Mouse (Mus musculus) hindbrain, embryonic 12.5 days (tissue): ENCODE data around the gene Ifi27. TPM values are rescaled to one million over a fixed set of nuclear protein-coding genes. Genes with fewer than 3 reads are reported as not detected.
"Not testable (repeated sequence)": the region's sequence is repeated elsewhere in the genome, so short reads cannot be mapped to it uniquely, and the experiment has no call there.

Experiments
- ATAC-seq: fragments of 200-750 bp; cut with Nextera tagmentation; 2 replicates; pipeline ENCODE4 v1.8.0; 2017; ENCODE audit warnings: moderate TSS enrichment; ENCODE audit not compliant: low FRiP score
- H3K27ac ChIP-seq: fragments of 300-500 bp; sonication (generic); 2 replicates; pipeline ENCODE4 v1.5.1; 2016; ENCODE audit warnings: mild to moderate bottlenecking
- H3K27me3 ChIP-seq: fragments of 300-500 bp; sonication (generic); 2 replicates; pipeline ENCODE4 v1.6.1; 2016; ENCODE audit warnings: mild to moderate bottlenecking
- H3K36me3 ChIP-seq: fragments of 300-500 bp; sonication (generic); 2 replicates; pipeline ENCODE4 v1.6.1; 2016; ENCODE audit warnings: mild to moderate bottlenecking
- H3K4me1 ChIP-seq: fragments of 300-500 bp; sonication (generic); 2 replicates; pipeline ENCODE4 v1.6.1; 2016
- H3K4me2 ChIP-seq: fragments of 300-500 bp; sonication (generic); replicated peaks from 2 replicates; pipeline ENCODE4 v1.6.1; 2016; ENCODE audit warnings: mild to moderate bottlenecking
- H3K4me3 ChIP-seq: fragments of 300-500 bp; sonication (generic); 2 replicates; pipeline ENCODE4 v1.5.1; 2016; ENCODE audit warnings: mild to moderate bottlenecking
- H3K9ac ChIP-seq: fragments of 300-500 bp; sonication (generic); 2 replicates; pipeline ENCODE4 v1.6.1; 2016; ENCODE audit warnings: mild to moderate bottlenecking, moderate library complexity
- H3K9me3 ChIP-seq: fragments of 300-500 bp; sonication (generic); replicated peaks from 2 replicates; pipeline ENCODE4 v1.6.1; 2016; ENCODE audit warnings: mild to moderate bottlenecking
- WGBS: fragments of 180-500 bp; shearing (Covaris S2); methylation state at CpG from one replicate; pipeline ENCODE4 v1.1.7; 2016; 5-methylcytosine and 5-hydroxymethylcytosine counted together
- polyA plus RNA-seq: library from polyadenylated mRNA; unstranded; fragments of >200 nt; fragmentation: Nextera tagmentation; extraction: Ambion mirVana; gene quantifications from 2 replicates; pipeline ENCODE4 v1.2.1, GENCODE M21; 2016

Gene Ifi27
- polyA plus RNA-seq, 1 experiment from 2014 or later = 9.2 TPM

DNA sequence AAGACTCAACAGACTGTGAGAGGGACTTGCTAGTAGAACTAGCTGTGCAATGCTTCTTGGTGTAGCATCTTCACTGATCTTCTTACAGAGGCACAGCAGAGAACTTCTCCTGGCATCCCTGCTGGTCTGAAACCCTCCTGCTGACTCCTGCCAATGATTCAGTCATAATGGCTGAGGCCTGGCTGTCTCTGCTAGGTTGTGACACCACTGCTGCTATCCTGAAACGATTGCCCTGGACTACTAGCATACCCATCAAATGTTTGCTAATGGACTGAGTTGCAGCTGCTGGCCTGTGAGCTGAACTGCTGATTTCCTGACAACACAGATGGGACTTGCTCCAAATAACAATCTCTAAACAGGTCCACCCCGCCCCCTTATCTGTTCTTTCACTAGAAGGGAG lies 40.5 kb downstream of the Ifi27 start:
- H3K9ac ChIP-seq = no peak overlapping the region
- H3K4me1 ChIP-seq = no peaks in the 10 kb centered on the region
- no peak overlapping the region for H3K27ac ChIP-seq
- H3K27me3 ChIP-seq = no peaks in the 10 kb centered on the region
- no peaks in the 10 kb centered on the region for H3K36me3 ChIP-seq
- no peak for ATAC-seq
- 53% methylated on average over 2 of the region's 2 CpGs for WGBS
- no peak overlapping the region for H3K4me2 ChIP-seq
- no peaks in the 10 kb centered on the region for H3K9me3 ChIP-seq
- H3K4me3 ChIP-seq = no peak overlapping the region

DNA sequence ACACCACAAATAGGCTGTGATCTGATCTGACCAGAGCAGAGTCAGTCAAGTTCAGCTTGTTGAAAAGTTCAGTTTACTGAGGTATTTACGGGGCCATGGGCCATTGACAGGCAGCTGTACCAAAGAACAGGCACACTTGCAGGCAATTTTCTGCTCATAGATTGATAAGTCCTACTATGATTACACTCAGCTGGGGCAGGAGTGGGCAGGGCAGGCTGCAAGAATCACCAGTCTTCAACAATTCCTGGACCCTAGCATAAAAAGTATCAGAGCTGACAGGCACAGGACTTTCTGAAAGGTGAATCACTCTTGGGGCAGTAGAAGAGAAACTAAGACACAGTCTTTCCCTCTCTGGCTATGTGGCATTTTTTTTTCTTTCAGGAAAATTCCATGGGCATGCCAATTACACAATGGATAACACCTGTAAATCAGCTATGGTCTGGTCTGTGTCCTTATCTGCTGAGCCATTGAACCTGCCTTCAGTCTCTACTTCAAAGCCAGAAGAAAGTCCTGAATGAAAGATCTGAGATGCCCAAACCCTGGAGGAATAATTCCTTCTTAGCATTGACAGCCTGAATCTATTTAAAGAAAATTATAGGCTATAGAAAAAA lies 42.9 kb downstream of the Ifi27 start:
- no peaks in the 10 kb centered on the region for H3K4me1 ChIP-seq
- no peak overlapping the region for H3K4me3 ChIP-seq
- no peak for ATAC-seq
- no peaks in the 10 kb centered on the region for H3K9me3 ChIP-seq
- H3K36me3 ChIP-seq = no peaks in the 10 kb centered on the region
- H3K27ac ChIP-seq = no peak overlapping the region
- no peak overlapping the region for H3K4me2 ChIP-seq
- WGBS = 87% methylated on average over 1 of the region's 1 CpGs
- no peaks in the 10 kb centered on the region for H3K27me3 ChIP-seq
- H3K9ac ChIP-seq = no peak overlapping the region

DNA sequence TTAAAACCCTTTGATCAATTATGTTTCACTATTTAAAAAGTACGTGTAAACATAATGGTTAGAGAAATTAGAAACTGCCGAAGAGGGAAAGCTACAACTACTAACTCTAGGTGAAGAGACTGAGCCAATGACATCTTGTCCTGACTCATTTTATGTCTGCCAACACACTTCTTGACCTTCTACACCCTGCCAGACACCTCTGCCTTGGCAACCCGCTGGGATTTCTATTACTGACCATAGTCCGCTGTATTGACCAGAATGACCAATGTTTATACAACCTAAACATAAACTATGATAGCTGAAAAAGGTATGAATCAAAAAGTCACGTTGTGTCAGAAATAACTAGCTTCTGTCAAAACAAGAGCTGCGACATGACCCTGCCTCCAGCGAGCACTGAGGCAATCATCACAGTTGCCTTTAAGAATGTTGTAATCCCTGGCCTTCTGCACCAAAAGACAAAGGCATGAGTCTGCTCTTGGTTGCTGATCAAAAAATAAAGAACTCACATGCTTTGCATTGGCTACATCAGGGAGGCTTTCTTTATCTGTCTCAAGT lies 43.5 kb downstream of the Ifi27 start:
- H3K9me3 ChIP-seq = no peaks in the 10 kb centered on the region
- no peak overlapping the region for H3K4me2 ChIP-seq
- no peaks in the 10 kb centered on the region for H3K27me3 ChIP-seq
- H3K9ac ChIP-seq = no peak overlapping the region
- H3K27ac ChIP-seq = no peak overlapping the region
- H3K36me3 ChIP-seq = no peaks in the 10 kb centered on the region
- ATAC-seq = no peak
- H3K4me3 ChIP-seq = no peak overlapping the region
- H3K4me1 ChIP-seq = no peaks in the 10 kb centered on the region
- 72% methylated on average over 7 of the region's 7 CpGs for WGBS

DNA sequence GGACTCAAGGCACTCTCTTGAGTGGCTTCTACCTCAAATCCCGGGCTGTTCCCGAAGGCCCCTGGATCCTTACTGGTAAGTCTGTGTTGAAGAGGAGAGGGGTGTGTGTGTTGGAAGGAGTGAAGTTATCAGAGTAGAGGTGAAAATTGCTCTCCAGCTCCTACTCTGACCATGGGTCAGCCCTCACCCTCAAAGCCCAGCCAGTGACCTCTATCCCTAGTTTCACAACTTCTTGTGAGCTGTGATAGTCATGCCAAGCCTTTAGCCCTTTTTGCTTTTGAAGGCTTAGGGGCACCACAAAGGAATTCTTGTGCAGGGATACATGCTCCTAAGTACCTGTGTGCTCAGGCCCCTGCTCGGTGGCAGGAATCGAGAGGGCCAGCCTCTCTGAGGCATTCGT lies 47.7 kb downstream of the Ifi27 start:
- no peaks in the 10 kb centered on the region for H3K9me3 ChIP-seq
- no peaks in the 10 kb centered on the region for H3K36me3 ChIP-seq
- H3K4me1 ChIP-seq = no peaks in the 10 kb centered on the region
- no peak overlapping the region for H3K27ac ChIP-seq
- no peak overlapping the region for H3K4me2 ChIP-seq
- WGBS = 79% methylated on average over 5 of the region's 5 CpGs
- H3K4me3 ChIP-seq = no peak overlapping the region
- H3K27me3 ChIP-seq = no peaks in the 10 kb centered on the region
- H3K9ac ChIP-seq = no peak overlapping the region
- no peak for ATAC-seq

DNA sequence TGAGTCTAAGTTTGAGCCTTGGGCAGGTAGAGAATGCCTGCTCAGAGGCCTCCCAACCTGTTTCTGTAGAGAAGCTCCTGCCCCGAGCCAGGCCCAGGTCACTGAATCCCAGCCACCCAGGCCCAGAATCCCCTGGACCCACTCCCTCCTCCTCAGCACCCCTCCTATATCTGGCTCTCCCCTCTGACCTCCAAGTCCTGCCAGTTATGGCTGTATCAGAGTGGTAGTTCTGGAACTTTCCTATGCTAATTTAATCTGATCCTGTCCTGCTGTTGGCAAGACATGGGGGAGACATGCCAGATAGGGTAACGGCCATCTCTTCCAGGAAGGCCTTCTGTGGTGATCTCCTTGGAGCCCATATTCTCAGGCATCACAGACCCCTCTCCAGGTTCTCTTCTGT lies 48.8 kb downstream of the Ifi27 start:
- H3K4me3 ChIP-seq = no peak overlapping the region
- H3K4me2 ChIP-seq = no peak overlapping the region
- H3K9me3 ChIP-seq = no peaks in the 10 kb centered on the region
- no peaks in the 10 kb centered on the region for H3K4me1 ChIP-seq
- no peak for ATAC-seq
- H3K9ac ChIP-seq = no peak overlapping the region
- H3K36me3 ChIP-seq = no peaks in the 10 kb centered on the region
- H3K27ac ChIP-seq = no peak overlapping the region
- 72% methylated on average over 2 of the region's 2 CpGs for WGBS
- no peaks in the 10 kb centered on the region for H3K27me3 ChIP-seq

DNA sequence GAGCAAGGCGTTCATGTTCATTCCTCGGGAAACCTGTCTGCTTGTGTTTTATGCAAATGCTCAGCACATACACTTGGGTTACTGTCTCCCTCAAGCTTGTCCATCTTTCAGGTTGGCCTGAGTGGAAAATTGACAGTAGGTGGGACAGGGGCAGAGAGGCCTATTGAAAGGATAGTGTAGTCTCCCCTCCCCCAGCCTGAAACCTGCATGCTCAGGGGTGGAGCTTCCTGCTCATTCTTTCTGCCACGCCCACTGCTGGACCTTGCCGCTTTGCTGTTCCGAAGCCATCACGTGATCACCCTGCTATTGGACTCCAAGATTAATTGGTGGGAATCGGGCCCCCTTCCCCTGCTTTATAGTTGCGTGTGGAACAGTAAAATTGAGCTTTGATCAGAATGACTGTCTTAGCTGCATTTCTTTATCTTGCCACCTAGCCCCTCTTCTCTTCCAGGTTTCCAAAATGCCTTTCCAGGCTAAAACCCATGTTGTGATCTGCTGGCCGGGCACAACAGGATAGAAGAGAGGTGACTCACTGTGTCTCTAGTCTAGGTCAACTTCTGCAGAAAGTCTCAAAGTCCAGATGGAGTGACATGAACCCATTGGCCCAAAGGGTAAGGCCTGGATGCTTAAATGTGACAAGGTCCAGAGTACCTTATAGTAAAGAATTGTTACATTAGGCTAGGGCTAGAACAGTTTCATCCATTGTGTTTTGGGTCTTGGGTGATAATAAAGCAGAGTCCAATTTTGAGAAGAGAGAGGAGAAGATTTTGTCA lies 50.4 kb downstream of the Ifi27 start:
- not testable (repeated sequence) for H3K27ac ChIP-seq, H3K4me3 ChIP-seq, H3K36me3 ChIP-seq, H3K9me3 ChIP-seq, H3K9ac ChIP-seq, ATAC-seq, H3K4me2 ChIP-seq, H3K27me3 ChIP-seq, H3K4me1 ChIP-seq
- 70% methylated on average over 9 of the region's 9 CpGs for WGBS

DNA sequence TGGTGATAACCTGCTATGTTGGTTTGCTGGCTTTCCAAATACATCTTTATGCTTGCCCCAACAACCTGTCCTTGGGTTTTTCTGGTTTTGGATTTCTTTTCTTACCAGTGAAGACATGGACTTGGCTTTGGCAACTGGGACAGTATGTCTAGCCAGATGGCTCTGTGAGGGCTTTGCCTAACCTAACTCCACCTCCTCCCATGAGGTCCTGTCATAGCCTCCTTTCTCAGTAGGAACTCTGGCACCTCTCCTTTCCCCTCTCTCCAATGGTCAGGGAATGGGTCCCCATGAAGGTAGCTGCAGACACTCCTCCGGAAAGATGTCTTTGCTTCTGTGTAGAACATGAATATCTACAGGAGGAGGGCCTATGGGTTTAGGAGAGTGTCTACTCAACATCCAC lies 52.7 kb downstream of the Ifi27 start:
- Histone ChIP-seq H3K27ac (no peak overlapping the region), H3K36me3 (no peaks in the 10 kb centered on the region), H3K4me3 (no peak overlapping the region), H3K9me3 (no peaks in the 10 kb centered on the region), H3K27me3 (no peaks in the 10 kb centered on the region), H3K9ac (no peak overlapping the region), H3K4me1 (no peaks in the 10 kb centered on the region), H3K4me2 (no peak overlapping the region)
- 75% methylated on average over 1 of the region's 1 CpGs for WGBS
- ATAC-seq = no peak

DNA sequence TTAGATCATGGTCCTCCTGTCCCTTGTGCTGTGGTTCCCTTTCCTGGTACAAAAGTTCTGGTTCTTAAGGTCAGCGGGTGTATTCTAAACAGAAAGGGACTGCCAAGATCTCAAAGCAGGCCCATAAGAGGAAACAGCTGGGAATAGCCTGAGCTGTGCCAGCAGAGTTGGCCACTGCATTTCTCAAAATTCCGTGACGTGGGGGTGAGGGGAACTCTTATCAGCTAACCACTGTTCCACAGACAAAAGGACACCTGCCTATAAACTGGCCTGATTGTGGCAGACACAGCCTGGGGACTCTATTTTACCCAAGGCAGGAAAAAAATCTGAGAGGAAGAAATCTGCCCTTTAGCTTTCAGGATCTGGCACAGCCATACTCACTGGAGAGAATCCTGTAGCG lies 53.3 kb downstream of the Ifi27 start:
- Histone ChIP-seq H3K27ac (no peak overlapping the region), H3K27me3 (no peaks in the 10 kb centered on the region), H3K9me3 (no peaks in the 10 kb centered on the region), H3K36me3 (no peaks in the 10 kb centered on the region), H3K4me3 (no peak overlapping the region), H3K9ac (no peak overlapping the region), H3K4me1 (no peaks in the 10 kb centered on the region), H3K4me2 (no peak overlapping the region)
- no peak for ATAC-seq
- WGBS = 84% methylated on average over 4 of the region's 4 CpGs

DNA sequence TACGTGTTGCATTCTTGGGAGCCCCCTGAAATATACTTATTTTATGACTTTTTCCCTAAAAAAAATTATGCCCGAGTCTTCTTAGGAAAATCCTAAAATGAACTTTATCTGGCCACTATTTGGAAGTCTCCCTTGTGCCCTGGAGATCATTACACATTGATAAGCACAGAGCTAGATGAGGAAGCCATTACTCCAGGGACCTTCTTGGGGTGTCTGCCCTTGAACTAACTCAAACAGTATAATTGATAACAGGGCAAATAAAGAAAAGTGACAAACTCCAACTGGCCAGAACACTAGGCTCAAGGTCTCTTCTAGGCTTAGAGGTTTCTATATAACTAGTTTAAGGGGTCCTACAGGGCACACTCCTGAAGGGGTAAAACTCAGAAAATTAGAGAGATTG lies 53.7 kb downstream of the Ifi27 start:
- no peaks in the 10 kb centered on the region for H3K4me1 ChIP-seq
- H3K27me3 ChIP-seq = no peaks in the 10 kb centered on the region
- H3K27ac ChIP-seq = no peak overlapping the region
- H3K9me3 ChIP-seq = no peaks in the 10 kb centered on the region
- H3K4me3 ChIP-seq = no peak overlapping the region
- H3K9ac ChIP-seq = no peak overlapping the region
- WGBS = 76% methylated on average over 2 of the region's 2 CpGs
- no peak overlapping the region for H3K4me2 ChIP-seq
- no peaks in the 10 kb centered on the region for H3K36me3 ChIP-seq
- no peak for ATAC-seq

Other genes with a start within 250 kb of the Ifi27 start
- gene Prima1, start 192.1 kb upstream of the Ifi27 start, polyA plus RNA-seq = 0.80 and 1.6 TPM in 2 replicates
- gene Fam181a, start 123.2 kb upstream of the Ifi27 start, polyA plus RNA-seq = 13.6 and 14.4 TPM in 2 replicates
- 0.71 and 2.0 TPM in 2 replicates for gene Asb2, start 78.2 kb upstream of the Ifi27 start, polyA plus RNA-seq
- gene Otub2, start 45.5 kb upstream of the Ifi27 start, polyA plus RNA-seq = 16.9 TPM in 2 replicates
- 0.79 and 1.3 TPM in 2 replicates for gene 9330161L09Rik, start 26.4 kb upstream of the Ifi27 start, polyA plus RNA-seq
- gene Ddx24, start 8.4 kb upstream of the Ifi27 start, polyA plus RNA-seq = 120 and 128 TPM in 2 replicates
- 3.2 and 3.7 TPM in 2 replicates for gene Ifi27l2a, start 9.5 kb downstream of the Ifi27 start, polyA plus RNA-seq
- not detected in 2 replicates for gene Ifi27l2b, start 23.0 kb downstream of the Ifi27 start, polyA plus RNA-seq
- 2.6 and 2.9 TPM in 2 replicates for gene Ppp4r4, start 98.1 kb downstream of the Ifi27 start, polyA plus RNA-seq
- not detected in 2 replicates for gene Serpina10, start 197.2 kb downstream of the Ifi27 start, polyA plus RNA-seq
- not detected in 2 replicates for gene Serpina6, start 223.0 kb downstream of the Ifi27 start, polyA plus RNA-seq
- gene Serpina16, start 241.9 kb downstream of the Ifi27 start, polyA plus RNA-seq = not detected in 2 replicates